Mouse (Mus musculus): ENCODE measurements around the gene Tubgcp4.

Tubgcp4 gene

DNA sequence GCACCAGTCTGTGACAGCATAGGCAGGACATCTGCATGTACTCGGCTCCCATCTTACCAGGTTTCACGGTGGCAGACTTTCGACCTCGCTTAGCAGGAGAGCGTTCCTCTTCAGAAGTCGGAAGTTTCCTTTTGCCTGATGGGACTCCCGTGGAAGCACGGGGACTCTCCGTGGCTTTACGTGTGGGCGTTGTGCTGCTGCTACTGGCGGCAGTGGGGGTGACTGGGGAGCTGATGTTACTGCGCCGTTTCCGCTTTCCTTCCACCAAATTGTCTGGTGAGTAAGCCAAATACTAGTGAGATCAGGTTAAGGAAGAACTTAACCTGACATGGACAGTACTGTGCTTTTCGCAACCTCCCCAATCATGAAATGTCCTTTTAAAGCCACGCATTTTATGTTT is 33.8 kb downstream of the Tubgcp4 start:
- no peak for DNase-seq (ENCODE audit: low spot score)

DNA sequence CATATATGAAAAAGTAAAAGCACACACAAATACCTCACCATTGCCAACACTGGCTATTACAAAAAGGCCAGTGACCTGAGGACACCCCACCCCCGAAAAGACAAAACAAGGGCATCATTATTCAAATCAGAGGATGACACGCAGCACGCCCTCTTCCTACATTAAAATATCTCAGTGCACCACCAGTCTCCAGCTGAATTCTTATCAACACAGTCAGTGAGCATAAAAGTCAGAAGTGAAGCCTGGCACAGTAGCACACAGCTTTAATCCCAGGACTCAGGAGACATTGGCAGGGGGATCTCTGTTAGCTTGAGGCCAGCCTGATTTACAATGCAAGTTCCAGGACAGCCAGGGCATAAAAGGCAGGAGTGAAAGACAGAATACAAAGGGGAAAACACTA is 36.1 kb downstream of the Tubgcp4 start:
- DNase-seq (ENCODE audit: low spot score): no peak

DNA sequence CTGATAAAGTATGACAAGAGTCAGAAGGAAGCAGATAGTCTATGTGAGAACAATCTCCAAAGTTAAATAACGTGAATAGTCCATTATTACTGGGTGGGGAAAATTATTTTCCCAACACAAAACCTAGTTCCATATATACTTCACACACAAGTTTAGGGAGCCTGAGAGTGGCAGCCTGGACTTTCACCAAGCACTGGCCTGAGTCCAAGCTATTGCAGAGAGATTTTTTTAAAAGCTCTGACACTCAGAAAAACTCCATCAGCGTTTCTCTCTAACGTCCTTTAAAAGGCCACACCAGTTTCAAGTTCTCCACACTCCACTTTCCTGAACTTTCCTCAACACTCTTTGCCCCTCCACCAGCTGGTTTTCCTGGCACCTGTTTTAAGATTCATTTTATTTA is 44.0 kb downstream of the Tubgcp4 start:
- no peak for DNase-seq (ENCODE audit: low spot score)

DNA sequence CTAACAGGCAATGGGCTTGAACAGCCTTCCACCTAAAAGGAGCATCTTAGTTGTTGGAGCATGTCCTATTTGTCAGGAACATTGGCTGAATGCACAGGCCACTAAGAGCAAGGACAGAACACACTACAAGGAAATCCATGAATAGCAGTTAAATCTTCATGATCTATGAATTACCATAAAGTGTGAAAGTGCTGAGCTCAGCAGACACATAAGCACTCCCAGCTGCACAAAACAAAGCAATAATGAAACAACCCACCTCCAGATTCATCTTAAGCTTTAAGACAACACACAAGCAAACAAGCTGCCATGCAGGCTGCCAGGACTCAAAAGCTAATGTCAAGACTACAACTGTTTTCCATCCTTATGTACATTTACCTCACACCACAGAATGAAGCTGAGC is 48.7 kb downstream of the Tubgcp4 start:
- no peak for DNase-seq (ENCODE audit: low spot score)

DNA sequence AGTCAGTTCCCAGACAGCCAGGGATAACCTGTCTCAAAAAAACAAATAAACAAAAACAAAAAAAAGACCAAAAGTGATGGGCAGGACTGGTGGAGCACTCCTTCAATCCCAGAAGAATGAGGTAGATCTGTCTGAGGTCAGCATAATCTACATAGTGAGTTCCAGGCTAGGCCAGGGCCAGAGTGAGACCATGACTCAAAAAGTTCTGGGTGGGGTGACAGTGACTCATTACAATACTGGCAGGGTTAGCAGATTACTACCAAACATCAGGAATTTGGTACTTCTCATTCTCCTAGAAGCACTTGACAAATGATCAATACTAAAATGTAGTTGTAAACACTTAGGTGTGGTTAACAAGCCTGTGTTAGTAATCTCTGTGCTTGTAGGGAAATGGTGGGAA is 49.5 kb downstream of the Tubgcp4 start:
- DNase-seq (ENCODE audit: low spot score): no peak

DNA sequence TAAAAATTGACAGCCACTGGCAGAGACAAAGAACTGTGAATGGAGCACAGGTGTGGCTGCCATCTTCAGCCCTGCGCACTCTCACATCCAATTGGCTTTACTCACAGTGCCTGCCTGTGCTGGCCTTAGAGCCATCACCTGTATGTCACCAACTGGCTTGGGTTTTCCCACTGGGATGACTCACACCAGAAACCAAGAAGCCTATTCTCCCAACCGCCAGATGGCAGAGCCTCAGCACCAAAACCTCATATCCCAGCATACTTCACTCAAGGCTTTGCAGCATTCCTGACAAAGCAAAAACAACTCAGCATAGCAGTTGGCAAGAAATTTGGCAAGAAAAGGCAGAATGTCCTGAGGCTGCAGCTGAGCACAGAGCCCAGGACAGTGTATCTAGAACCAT is 52.6 kb downstream of the Tubgcp4 start:
- no peak for DNase-seq (ENCODE audit: low spot score)

DNA sequence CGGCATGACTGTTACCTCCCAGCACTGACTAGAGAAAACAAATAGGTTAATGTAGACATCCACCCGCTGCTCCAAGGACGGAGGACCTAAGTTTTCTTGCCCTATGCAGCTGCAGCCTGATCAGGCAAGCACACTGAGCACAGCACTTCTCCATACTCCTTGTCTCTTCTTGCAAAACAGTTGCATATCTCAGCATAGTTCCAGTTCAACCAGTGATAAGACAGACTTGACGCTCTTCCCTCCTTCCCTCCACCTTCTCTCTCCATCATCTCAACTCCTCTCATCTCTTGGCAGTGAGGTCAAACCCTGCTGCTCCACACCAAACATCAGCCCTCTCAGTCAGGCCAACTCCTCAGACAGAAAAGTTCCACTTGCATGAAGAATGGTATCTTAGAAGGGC is 57.7 kb downstream of the Tubgcp4 start:
- DNase-seq (ENCODE audit: low spot score): no peak

DNA sequence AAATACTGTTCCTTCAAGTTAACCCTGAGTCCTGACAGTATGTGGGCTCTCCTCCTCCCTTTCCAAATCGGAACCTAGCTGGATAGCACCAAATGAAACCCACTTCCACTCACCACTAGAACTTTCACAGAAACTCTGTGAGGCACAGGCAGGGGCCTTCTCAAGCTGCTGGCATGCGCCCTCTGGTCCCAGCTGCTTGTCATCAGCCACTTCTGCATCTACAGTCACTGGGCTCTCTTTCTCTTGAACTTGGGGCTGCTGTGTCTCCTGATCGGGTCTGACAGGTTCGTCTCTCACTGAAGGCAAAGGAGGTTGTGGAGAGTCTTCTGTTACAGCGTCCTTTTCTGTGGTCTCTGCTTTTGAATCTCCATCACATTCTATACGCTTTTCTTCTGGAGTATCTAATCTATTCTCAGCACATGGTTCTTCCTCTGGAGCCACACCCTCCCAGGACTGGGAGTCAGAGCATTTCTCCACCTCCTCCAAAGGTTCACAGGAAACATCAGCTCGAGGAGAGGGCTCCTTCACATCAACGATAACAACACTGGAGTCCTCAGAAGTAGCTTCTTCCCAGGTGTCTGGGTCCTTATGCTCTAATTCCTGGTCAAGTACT is 65.1 kb downstream of the Tubgcp4 start:
- DNase-seq (ENCODE audit: low spot score): no peak

DNA sequence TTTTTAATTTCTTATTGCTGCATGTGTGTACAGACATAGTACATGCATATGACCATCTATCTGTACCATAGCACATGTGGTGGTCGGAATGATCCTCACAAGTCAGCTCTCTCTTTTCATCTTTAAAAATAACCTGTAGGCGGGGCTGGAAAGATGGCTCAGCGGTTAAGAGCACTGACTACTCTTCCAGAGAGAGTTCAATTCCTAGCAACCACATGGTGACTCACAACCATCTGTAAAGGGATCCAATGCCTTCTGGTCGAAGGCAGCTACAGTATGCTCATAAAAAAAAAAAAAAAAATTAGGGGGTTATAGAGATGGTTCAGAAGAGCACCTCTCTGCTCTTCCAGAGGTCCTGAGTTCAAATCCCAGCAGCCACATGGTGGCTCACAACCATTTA is 69.0 kb downstream of the Tubgcp4 start:
- DNase-seq (ENCODE audit: low spot score): no peak

DNA sequence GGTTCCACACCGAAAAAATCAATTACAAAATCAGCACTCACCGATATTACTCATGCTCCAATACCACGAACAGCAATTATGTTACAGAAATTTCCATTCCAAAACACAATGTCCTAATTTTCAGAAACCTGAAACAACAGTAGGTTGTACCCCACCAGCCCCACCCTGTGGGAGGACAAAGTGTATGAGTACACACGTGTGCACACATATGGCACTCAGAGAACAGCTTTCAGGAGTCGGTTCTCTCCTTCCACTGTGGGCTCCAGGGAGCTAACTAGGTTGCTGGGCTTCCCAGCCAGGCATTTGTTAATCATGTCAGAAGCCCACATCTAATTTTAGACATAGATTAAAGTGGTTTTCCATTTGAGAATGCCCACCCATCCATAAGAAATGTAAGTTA is 73.6 kb downstream of the Tubgcp4 start:
- no peak for DNase-seq (ENCODE audit: low spot score)

Measured in T-cell, adult 2 months (primary cell).